Mouse (Mus musculus) naive thymus-derived CD4-positive, alpha-beta T cell, adult 2 months (primary cell): ENCODE measurements around the gene Opcml.

Experiments
- DNase-seq: peaks from one replicate; pipeline ENCODE4 v3.0.0-alpha.2; 2011; ENCODE audit warnings: low read depth

The Opcml gene

GRCm38 (mm10) chr9:28533191-28533590 is 742.6 kb downstream of the Opcml start:
- no peak for DNase-seq

- no peak for DNase-seq
Observed at GRCm38 (mm10) chr9:28535006-28535405, 744.4 kb downstream of the Opcml start.

GRCm38 (mm10) chr9:28536637-28537036 is 746.1 kb downstream of the Opcml start:
- DNase-seq = no peak

- no peak for DNase-seq
Observed at GRCm38 (mm10) chr9:28548189-28548588, 757.6 kb downstream of the Opcml start.

GRCm38 (mm10) chr9:28552387-28553182 is 762.0 kb downstream of the Opcml start:
- no peak for DNase-seq

- no peak for DNase-seq
Observed at GRCm38 (mm10) chr9:28558628-28559027, 768.1 kb downstream of the Opcml start.

GRCm38 (mm10) chr9:28561761-28562160 is 771.2 kb downstream of the Opcml start:
- no peak for DNase-seq

- no peak for DNase-seq
Observed at GRCm38 (mm10) chr9:28563066-28563683, 772.6 kb downstream of the Opcml start.

GRCm38 (mm10) chr9:28569041-28569522 is 778.5 kb downstream of the Opcml start:
- no peak for DNase-seq

GRCm38 (mm10) chr9:28569776-28570175 is 779.2 kb downstream of the Opcml start:
- DNase-seq = no peak

GRCm38 (mm10) chr9:28571682-28572081 is 781.1 kb downstream of the Opcml start:
- DNase-seq = no peak

- no peak for DNase-seq
Observed at GRCm38 (mm10) chr9:28572136-28572774, 781.7 kb downstream of the Opcml start.

GRCm38 (mm10) chr9:28578730-28579129 is 788.2 kb downstream of the Opcml start:
- no peak for DNase-seq

- no peak for DNase-seq
Observed at GRCm38 (mm10) chr9:28587253-28587652, 796.7 kb downstream of the Opcml start.

- DNase-seq = no peak
Observed at GRCm38 (mm10) chr9:28587857-28588388, 797.3 kb downstream of the Opcml start.

- DNase-seq = no peak
Observed at GRCm38 (mm10) chr9:28588488-28588887, 797.9 kb downstream of the Opcml start.

GRCm38 (mm10) chr9:28592208-28592607 is 801.6 kb downstream of the Opcml start:
- no peak for DNase-seq

- no peak for DNase-seq
Observed at GRCm38 (mm10) chr9:28595062-28595461, 804.5 kb downstream of the Opcml start.

- no peak for DNase-seq
Observed at GRCm38 (mm10) chr9:28605561-28605960, 815.0 kb downstream of the Opcml start.

- no peak for DNase-seq
Observed at GRCm38 (mm10) chr9:28613683-28614620, 823.4 kb downstream of the Opcml start.

- DNase-seq = no peak
Observed at GRCm38 (mm10) chr9:28615447-28615846, 824.9 kb downstream of the Opcml start.

- DNase-seq = no peak
Observed at GRCm38 (mm10) chr9:28617666-28618065, 827.1 kb downstream of the Opcml start.
